Mouse (Mus musculus) cerebellum, adult 11 months (tissue): ENCODE measurements at regions not wholly inside any gene's neighbourhood (a gene's known extent, or its start where the extent isn't known, plus 50 kb on each side); places are given as distances from the start of the nearest gene placed in this dataset.
"Not testable (repeated sequence)": the region's sequence is repeated elsewhere in the genome, so short reads cannot be mapped to it uniquely, and the experiment has no call there.

Experiments used
- DNase-seq: peaks from one replicate; pipeline ENCODE4 v3.0.0; 2022

DNA sequence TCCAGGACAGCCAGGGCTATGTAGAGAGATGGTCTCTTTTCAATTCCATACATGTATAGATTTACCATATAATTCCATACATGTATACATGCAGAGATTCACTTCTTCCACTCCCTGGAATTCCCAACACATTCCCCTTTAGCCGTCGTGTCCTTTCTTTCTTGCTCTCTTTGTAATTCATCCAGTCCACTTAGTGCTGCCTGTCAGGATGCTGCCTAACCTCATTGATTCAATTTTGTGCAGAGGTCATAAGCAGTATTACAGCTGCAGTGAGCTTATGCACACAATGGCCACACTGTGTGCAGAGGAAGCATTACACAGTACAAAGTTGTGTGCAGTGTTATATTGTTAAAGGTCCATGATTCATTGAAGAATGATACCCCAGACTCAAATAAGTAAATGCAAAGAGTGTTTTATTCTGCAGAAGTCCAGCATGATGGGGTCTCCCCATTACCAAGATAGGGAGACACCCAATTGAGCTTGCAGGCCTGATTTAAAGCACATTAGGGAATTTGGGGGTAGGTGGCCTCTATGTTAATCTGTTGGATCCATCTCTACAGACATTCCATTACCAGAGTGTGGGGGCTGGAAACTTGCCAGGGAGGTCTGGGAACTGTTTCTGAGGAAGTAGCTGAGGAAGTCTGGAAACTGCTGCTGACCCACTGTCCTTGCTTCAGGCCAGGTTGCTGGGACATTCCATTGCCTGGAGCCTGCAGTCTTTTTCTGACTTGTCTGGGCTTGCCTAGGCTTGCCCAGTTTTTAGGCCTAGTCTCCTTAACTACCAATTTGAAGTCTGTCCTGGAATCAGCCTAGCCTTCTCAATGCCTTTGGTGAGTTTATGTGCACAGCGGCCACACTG lies 72.8 kb downstream of the Fam161a start:
- no peak for DNase-seq

DNA sequence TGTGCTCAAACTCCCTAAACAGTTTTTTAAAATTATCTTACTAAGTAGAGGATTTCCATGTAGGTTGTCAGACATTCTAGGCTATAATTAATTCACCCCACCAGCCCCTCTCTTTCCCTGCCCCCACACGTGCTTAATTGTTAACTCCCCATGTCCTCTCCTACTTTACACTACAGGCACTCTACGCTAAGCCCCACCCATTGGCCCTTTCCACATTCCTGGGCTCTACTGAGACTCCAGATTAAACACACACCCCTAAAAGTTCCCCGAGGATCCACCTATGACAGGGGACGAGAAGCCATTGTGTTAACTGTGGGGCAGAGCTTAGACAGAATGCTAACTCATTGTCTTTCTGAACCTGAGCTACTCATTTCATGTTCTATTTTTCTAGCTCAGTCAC lies 74.3 kb downstream of the Fam161a start:
- no peak for DNase-seq

DNA sequence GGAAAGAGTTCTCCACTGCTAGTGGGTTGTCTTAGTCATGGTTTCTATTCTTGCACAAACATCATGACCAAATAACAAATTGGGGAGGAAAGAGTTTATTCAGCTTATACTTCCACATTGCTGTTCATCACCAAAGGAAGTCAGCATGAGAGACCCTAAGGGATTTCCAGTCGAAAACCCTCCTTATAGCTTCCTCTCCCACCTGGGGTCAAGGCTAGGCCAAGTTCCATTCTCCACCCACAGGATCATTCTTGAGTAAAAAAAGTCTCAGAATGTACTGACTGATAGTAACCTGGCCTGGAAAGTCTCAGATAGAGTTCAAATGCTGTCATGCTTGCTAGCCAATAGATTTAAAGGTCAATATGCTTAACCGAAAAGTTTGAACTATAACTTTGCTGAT lies 76.5 kb downstream of the Fam161a start:
- DNase-seq, result not testable (repeated sequence)

DNA sequence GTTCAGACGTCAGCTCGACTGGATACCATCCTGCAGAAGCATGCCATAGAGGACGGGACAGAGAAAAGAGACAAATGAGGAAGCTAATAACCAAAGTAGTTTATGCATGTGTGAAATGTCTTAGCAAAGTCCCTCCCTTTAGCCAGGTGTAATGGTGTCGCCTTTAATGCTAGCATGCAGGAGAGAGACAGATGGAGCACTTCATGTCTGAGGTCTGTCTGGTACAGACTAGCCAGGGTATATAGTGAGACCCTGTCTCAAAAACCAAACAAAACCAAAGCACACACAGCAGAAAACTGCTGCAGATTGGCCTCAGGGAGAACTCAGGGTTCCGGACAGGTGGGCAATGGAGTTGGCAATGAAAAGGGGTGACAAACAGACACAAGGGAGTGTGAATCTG lies 88.0 kb downstream of the Fam161a start:
- no peak for DNase-seq

DNA sequence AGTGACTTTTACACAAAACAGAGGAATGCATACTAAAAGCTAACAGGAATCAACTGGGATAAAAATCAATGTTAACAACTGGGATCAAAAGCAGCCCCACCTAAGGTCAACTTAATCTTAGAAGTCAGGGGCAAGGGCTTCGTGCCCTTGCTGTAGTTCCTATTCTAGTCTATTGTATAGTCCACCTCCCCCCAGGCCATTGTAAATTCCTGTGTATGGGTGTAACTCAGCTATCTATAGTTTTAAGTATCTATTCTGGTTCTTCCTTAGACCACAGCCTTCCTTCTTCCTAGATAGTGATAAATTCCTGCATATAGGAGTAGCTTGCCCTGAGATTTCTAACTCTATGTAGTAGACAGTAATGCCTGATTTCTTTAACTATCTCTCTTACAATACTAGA lies 88.4 kb downstream of the Fam161a start:
- DNase-seq, result not testable (repeated sequence)

DNA sequence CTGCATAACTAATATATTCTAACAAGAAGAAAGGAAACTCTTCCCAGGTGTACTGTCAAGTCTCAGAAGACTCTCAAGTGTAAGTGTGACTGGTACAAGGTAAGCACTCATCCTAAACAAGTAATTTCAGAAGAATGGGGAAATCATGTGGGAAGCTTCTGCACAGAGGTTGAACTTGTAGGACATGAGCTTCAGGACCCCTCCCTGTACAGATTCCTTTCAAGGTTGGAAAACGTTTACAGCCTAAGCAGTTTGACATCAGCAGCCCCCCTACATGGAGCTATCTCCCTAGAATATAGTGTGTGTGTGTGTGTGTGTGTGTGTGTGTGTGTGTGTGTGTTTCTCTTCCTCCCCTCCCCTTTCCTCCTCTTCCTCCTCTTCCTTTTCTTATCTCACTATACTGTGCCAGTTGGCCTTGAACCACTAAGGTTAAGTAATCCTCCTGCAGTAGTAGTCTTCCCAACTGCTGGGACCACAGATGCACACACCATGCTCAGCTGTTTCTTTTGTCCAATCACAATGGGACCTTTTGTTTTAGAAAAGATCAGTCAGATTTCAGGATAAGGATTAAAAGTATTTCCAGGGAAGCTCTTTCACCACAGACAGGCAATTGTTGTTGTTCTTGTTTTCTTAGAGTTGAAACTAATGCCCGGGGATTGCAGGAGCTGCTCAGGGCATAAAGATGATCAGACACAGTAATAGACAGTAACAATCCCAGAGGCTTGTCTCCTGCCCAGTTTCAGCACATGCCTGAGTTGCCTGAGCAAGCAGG lies 89.3 kb downstream of the Fam161a start:
- no peak for DNase-seq

DNA sequence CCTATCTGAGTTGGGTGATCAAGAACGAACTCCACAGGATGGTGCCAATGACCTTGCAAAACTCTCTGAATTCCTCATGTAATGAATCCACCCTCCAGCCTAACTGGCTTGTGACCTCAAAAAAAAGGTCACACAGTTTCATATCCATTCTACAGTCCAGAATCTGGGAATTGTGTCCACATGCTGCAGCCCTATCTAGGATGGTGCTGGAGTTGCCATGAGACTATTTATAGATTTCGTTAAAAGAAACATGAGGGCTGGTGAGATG lies 89.8 kb downstream of the Fam161a start:
- no peak for DNase-seq

DNA sequence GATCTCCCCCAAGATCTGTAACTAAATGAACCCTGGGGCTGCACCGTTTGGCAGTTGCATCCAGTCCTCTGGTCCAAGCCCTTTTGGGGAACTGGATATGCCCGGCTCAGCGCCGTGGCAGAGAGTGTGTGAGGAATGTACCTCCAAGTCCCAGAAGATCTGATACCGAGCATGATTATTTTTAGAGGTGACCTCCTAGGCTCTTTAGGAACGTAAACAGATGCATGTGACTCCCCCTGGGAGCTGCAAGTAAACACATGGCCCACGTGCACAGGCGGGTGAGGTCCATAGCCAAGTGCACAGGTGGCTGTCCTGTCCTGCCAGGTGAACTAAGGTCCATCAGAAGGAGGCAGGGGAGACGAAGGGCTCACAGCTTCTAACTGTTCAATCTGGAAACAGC lies 107.3 kb downstream of the Fam161a start:
- DNase-seq, result no peak

DNA sequence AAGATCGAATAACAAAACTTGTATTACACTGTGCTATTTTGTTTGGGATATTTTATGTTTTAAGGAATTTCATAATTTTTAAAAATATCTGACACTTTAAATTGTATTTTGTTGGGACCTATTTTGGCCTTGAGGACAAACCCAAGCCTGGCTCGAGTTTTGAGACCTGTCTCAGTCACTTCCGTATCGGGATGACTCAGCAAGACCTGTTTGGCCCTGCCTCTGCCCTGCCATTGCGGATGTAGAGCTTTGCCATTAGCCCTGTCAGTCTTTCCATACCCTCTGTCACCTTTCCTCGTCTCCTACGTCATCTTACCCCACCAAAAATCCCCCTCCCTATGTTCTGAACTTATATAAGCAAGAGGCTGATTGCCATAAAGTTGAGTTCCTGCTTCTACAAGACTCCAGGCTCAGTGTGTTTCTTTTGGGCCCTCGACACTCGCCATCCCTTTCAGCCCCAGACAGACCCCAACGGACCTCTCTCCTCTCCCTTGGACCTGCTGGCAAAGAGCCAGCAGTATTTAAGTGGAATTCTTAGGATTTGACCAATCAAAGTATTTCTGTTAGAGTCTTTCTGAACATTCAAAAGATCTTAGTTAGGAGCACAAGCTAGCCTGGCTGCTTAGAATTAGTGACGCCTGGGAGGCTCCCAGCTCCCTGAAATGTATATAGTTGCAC lies 113.3 kb downstream of the Fam161a start:
- no peak for DNase-seq

DNA sequence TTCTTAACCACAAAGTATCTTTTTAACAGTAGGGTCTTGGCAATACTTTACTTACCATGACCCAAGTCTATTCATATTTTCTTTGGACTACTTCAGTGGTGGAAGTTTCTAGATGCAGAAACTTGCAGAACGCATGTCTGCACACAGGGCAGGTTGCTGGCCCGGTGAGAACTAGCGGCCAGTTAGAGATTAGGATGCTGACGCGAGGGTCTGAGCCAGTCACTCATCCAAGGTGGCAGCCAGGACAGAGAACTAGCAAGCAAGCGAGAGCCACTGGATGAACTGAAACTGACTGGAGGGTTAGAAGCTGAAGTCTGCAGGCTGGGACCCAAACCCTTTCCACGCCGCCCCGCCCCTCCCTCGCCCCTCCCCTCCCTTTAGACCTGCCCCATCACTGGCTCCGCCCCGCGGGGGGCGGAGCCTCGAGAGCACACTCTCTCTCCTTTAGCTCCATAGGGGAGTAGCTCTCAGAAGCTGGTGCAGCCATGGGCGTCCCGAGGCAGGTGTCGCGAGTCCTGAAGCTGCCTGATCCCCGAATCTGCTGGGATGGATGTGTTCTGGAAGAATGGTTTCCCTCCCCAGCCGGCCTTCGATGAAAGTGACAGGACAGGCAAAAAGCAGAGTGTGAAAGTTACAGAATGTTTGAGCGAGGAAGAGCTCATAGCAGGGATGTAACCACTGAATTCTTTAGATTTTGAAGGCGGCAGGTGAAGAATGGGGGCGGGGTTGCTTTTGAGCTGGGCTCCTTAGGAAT lies 117.0 kb downstream of the Fam161a start:
- DNase-seq, result no peak

DNA sequence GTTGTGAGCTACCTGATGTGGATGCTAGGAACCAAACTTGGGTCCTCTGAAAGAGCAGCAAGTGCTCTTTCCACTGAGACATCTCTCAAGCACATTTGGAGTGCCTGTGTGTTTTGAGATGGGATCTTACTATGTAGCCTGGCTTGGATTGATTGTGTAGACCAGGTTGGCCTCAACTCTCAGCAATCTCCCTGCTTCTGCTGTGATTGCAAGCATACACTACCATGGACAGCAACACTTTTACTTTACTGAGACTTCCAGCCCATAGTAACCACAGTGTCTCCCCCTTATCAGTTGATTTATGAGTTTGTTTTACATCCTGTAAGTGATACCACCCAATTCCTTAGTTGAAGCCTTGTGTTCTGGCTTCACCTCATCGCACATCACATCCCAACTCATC lies 123.8 kb downstream of the Fam161a start:
- no peak for DNase-seq

DNA sequence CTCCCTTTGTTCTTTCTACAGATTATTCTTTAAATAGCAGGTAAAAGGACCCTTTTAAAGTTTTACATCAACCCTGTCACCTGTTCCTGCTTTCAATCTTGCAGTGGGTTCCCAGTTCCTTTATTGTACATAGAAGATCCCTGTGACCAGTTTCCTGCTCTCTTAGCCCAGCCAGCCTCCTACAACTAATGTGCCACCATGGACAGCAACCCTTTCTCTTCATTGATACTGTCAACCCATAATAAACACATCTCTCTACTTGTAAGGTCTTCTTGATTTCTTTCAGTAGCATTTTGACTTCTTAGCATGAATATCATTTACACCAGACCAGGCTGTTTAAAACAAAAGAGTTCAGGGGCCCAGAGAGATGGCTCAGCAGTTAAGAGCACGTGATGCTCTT lies 124.2 kb upstream of the Xpo1 start:
- DNase-seq, result no peak

DNA sequence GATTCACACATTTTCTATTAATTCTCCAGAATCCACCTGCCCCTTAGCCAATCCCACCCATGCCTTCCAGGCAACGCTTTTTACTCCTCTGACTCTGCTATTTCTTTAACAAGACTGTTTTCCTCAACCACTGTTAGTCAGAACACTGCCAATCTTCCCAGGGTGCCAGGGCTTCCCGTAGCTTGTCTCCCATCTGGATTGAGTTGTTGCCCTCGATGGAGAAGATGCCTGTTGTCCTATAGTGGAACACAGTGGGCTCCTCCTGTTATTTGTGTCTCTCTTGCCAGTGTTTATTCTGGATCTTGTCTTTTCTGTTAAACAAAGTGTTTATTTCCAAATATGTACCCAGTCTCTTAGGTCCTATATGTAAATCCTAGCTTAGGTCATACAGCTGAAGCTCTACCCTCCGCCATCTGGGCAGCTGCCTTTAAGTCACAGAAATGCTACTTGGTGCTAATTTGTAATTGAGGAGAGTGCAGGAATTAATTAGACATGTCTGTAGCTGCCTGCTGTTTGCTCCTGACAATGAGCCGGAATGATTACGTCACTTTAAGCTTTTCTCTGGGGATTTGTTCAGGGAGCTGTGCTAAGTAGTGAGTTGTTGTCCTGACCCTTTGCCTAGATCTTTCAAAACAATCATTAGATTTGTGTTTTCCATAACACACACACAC lies 115.3 kb upstream of the Xpo1 start:
- no peak for DNase-seq

DNA sequence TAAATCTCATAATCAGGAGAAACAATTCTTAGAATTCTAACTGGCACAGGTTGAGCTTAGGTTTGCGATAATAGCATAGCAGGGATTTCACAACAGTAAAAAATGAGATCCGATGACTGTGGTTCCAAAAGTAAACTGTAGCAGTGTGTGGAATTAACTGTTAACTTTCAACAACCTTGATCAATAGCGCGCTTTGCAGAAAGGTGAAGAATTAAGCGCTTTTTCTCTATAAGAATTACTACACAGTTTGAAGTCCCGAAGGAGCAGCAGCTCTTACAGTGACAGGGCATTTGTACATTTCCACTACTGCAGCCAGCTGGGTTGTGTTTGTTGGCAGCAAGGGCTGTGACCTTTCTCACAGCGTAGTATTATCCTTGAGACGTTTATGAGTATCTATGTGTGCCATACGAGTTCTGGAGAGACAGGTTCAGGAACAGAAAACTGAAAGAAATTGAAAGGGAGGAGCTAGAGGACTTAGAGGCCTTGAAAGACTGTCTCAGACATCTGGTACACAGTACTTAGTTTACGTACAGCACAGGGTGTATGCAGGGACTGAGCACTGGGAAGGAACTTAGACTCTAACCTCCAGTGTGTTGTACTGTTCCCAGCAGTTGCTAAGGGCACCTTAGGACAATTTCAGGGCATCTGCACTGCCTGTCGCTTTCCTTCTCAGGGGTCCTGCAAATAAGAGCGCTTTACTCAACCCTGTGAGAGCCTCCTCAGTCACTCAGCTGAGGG lies 114.6 kb upstream of the Xpo1 start:
- DNase-seq, result no peak

DNA sequence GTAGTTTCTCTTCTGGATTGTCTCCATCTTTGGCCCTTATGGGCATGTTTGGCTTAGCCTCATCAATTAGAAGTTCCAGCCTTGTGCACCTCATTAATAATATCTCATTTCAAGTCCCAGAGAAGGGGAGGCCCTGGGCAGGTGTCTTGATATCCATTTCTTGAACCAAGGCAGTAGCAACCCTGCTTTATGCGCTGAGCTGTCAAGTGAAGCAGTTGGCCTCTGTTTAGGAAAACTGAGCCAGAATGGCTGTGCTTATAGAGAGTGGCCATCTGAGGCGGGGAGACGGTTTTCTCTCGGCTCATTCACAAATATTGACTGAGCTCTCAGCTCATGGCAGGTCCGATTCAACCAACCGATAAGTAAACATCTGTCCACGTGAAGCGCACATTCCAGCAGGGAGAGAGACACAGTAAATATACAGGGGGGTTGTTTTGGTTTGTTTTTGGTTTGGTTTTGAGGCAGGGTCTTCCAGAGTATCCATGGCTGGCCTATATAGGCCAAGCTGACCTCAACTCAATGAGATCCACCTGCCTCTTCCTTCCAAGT lies 107.7 kb upstream of the Xpo1 start:
- no peak for DNase-seq

DNA sequence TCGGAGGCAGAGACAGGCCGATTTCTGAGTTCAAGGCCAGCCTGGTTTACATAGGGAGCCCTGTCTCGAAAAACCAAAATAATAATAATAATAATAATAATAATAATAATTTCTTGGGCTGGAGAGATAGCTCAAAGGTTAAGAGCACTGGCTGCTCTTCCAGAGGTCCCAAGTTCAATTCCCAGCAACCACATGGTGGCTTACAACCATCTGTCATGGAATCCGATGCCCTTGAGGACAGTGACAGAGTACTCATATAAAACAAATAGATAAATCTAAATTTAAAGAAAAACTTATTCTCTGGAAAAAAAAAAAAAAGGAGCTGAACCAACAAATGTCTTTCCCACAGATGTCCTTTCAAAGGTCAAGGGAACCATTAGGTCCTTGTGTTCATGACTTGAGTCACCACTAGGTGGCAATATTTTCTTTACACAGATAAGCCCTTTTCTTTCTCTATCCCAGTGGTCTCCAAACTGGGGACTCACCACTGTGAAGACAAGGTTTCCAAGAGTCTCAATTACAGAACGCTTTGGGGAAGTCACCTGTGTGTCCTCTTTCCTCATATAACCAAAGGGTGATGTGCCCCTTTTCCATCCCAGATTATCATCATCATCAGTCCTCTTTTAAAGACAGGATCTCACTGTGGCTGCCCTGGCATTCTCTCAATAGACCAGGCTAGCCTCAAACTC lies 106.1 kb upstream of the Xpo1 start:
- peak; percentile 1 for DNase-seq

DNA sequence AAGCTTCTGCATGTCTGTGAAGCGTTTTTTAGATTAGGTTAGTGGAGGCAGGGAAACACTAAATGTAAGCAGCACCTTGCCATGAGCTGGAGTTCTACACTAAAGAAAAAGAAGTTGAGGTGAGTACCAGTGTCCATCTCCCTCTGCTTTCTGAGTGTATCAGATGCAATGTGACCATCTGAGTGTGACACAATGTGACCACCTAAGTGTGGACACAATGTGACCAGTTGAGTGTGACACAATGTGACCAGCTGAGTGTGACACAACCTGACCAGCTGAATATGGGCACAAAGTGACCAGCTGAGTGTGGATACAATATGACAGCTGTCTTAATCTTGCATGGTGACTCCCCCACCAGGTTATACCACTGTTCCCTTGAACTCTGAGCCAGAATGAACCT lies 101.0 kb upstream of the Xpo1 start:
- DNase-seq, result no peak

DNA sequence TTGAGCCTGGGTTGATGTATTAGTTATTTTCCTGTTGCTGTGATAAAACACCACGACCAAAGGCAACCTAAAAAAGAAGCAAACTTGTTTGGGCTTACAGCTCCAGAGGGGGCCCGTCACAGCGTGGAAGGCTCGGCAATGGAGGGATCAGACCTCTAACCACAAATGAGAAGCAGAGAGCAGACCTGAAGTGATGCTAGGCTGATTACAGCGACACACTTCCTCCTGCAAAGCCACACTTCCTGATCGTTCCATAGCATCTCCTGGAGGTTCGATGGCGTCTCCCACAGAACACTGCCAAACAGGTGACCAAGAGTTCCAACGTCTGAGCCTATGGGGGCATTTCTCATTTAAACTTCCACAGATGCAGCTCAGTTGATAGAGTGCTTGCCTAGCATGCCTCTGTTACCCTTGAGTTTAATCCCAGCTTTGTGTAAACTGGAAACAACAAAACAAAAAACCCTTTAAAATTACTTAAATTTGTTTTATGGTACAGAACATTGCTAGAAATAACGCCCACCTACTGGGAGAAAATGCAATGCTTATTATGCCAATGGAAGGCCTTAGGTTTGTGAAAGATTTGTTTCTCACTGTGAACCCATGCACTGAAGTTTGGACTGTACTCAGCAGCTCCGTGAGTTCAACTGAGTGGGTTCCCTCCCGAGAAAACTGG lies 87.2 kb upstream of the Xpo1 start:
- no peak for DNase-seq

DNA sequence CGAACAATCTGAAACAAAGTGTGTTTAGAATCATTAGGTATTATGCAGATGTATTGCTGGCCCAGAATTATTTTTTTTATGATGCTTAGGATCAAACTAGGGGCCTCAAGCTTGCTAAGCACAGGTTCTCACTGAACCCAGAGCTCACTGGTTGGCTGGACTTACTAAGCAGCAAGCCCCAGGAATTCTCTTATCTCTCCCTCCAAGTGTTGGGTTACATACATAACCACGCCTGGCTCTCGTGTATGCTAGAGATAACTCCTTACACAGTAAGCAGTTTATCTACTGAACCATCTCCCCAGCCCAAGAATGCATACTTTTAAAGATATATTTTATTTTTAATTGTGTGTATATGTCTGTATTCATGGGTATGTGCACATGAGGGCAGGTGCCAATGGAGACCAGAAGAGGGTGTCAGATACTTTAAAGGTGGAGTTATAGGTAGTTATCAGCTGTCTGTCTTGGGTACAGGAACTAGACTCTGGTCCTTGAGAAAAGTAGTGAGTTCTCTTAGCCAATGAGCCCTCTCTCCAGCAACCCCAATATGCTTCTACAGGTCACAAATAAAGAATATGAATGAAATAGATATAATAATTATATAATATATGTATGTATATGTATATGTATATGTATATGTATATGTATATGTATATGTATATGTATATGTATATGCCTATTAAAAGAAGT lies 86.0 kb upstream of the Xpo1 start:
- DNase-seq, result no peak

DNA sequence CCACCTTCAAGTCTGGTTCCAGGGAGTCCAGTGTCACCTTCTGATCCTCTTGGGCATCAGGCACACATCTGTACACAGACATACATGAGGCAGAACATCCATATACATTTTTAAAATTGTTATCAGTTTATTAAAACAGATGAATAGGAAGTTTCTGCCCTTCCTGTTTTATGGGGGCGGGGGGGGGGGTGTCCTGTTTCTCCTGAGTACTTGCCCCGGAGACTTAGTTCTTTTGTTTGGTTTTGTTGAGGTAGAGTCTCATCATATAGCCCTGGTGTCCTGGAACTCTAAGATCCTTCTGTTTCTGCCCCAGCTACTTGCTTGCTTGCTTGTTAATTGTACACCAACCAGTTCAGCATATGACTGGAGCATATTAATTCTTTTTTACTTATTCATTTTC lies 85.0 kb upstream of the Xpo1 start:
- DNase-seq, result no peak
